In genomic region chr6:116128710-116129109, GRCm38 (mm10) we compare ENCODE assay signal across 9 mouse cellular contexts.
A peak's percentile ranks its signal among the peaks of the same experiment; 100 is the strongest.
DNase-seq lines count a peak whose midpoint lies in the region; ATAC-seq lines count a peak whose summit lies in the region.
"Had no signal": no experiment of that assay in that cellular context is flagged by ENCODE, and none has a peak within 500 bp of the region (broad histone marks: within the 10 kb centered on the region; RNA-seq: fewer than 3 reads in every experiment).

No protein-coding gene starts in this region.

- H3K9me3 ChIP-seq in hindbrain, embryonic 11.5 days (ENCODE audit: control insufficient read depth, low read length): no peaks in the 10 kb centered on the region
- H3K9me3 ChIP-seq in hindbrain, embryonic 10.5 days: no peaks in the 10 kb centered on the region
- no peaks in the 10 kb centered on the region for H3K9me3 ChIP-seq in midbrain, embryonic 15.5 days
- H3K9me3 ChIP-seq: embryonic facial prominence, embryonic 15.5 days had no signal

- ATAC-seq in hindbrain, embryonic 11.5 days (ENCODE audit: low FRiP score): no peak
- no peak for ATAC-seq in midbrain, embryonic 15.5 days (replicated peaks)

- peak; percentile 36 for DNase-seq in hindbrain, embryonic 11.5 days (ENCODE audit: low spot score)
- no peak for DNase-seq in hindbrain, embryonic 10.5 days (ENCODE audit: low spot score)
- peak; percentile 74 for DNase-seq in 416B (ENCODE audit: low read depth)
- peak; percentile 59 for DNase-seq in ES-CJ7 (ENCODE audit: low read depth, low spot score)
- DNase-seq in embryo, embryonic 9.5 days (ENCODE audit: extremely low spot score): peak; percentile 20
- DNase-seq in spleen, postnatal 10 days (ENCODE audit: low spot score in 2 of 2): no peak
- no peak for DNase-seq in gastrocnemius, postnatal 10 days

- no peaks in the 10 kb centered on the region for H3K27me3 ChIP-seq in hindbrain, embryonic 11.5 days (ENCODE audit: control insufficient read depth, insufficient read depth, low read length)
- no peaks in the 10 kb centered on the region for H3K27me3 ChIP-seq in hindbrain, embryonic 10.5 days (ENCODE audit: insufficient read depth, poor library complexity, severe bottlenecking)
- no peaks in the 10 kb centered on the region for H3K27me3 ChIP-seq in midbrain, embryonic 15.5 days (replicated peaks)
- H3K27me3 ChIP-seq: embryonic facial prominence, embryonic 15.5 days had no signal

- H3K4me3 ChIP-seq in hindbrain, embryonic 11.5 days (ENCODE audit: low read depth, low read length): no peak overlapping the region
- H3K4me3 ChIP-seq in hindbrain, embryonic 10.5 days: no peak overlapping the region
- no peak overlapping the region for H3K4me3 ChIP-seq in midbrain, embryonic 15.5 days
- H3K4me3 ChIP-seq: embryonic facial prominence, embryonic 15.5 days had no signal

- H3K4me1 ChIP-seq in hindbrain, embryonic 11.5 days (replicated peaks; ENCODE audit: control insufficient read depth, insufficient read depth, low read length): no peaks in the 10 kb centered on the region
- peaks cover 8% of the 10 kb centered on the region for H3K4me1 ChIP-seq in hindbrain, embryonic 10.5 days (replicated peaks)
- no peaks in the 10 kb centered on the region for H3K4me1 ChIP-seq in midbrain, embryonic 15.5 days
- H3K4me1 ChIP-seq: embryonic facial prominence, embryonic 15.5 days had no signal

- no peak overlapping the region for H3K9ac ChIP-seq in hindbrain, embryonic 11.5 days (ENCODE audit: low read depth, low read length)
- no peak overlapping the region for H3K9ac ChIP-seq in midbrain, embryonic 15.5 days
- H3K9ac ChIP-seq: embryonic facial prominence, embryonic 15.5 days had no signal

- no peaks in the 10 kb centered on the region for H3K36me3 ChIP-seq in hindbrain, embryonic 11.5 days (ENCODE audit: control insufficient read depth, insufficient read depth, low read length)
- H3K36me3 ChIP-seq in hindbrain, embryonic 10.5 days: peaks cover 11% of the 10 kb centered on the region; the same call in 1 of the 2 replicates
- no peaks in the 10 kb centered on the region for H3K36me3 ChIP-seq in midbrain, embryonic 15.5 days (replicated peaks)

- 0% methylated on average over 1 of the region's 1 CpGs for WGBS in hindbrain, embryonic 11.5 days
- 9% methylated on average over 1 of the region's 1 CpGs for WGBS in hindbrain, embryonic 10.5 days
- 13% methylated on average over 1 of the region's 1 CpGs for WGBS in midbrain, embryonic 15.5 days

- no peak overlapping the region for H3K27ac ChIP-seq in hindbrain, embryonic 11.5 days (ENCODE audit: low read depth, low read length)
- H3K27ac ChIP-seq in hindbrain, embryonic 10.5 days: no peak overlapping the region
- H3K27ac ChIP-seq in midbrain, embryonic 15.5 days: no peak overlapping the region
- H3K27ac ChIP-seq: embryonic facial prominence, embryonic 15.5 days had no signal

- H3K4me2 ChIP-seq in hindbrain, embryonic 11.5 days (replicated peaks; ENCODE audit: low read depth, low read length): no peak overlapping the region
- no peak overlapping the region for H3K4me2 ChIP-seq in midbrain, embryonic 15.5 days
- H3K4me2 ChIP-seq: embryonic facial prominence, embryonic 15.5 days had no signal

Comparison
In these comparisons a context has a peak if more than half of its experiments do, and no peak if none do; other contexts are left out.
1. DNase-seq: peak in hindbrain, embryonic 11.5 days (single experiment), 416B (single experiment), ES-CJ7 (single experiment) and embryo, embryonic 9.5 days (single experiment); none in hindbrain, embryonic 10.5 days (single experiment), spleen, postnatal 10 days (0 of 2) and gastrocnemius, postnatal 10 days (single experiment).